Mouse (Mus musculus): ENCODE data around the gene Mblac1. TPM values are rescaled to one million over a fixed set of nuclear protein-coding genes. Genes with fewer than 3 reads are reported as not detected.

The Mblac1 gene
- total RNA-seq (2014; fragmentation: Nextera tagmentation) (1.7 and 2.1 TPM in 2 replicates), total RNA-seq (2017) (3.8 and 4.2 TPM in 2 replicates), polyA plus RNA-seq (2012) (2.5 TPM in 2 replicates)

- peaks cover 20% of the 10 kb centered on the region for H3K4me1 ChIP-seq (ENCODE audit: insufficient read depth, low read depth, low read length)
- ATAC-seq (ENCODE audit: extremely low read depth, insufficient number of reproducible peaks, low FRiP score, poor library complexity, severe bottlenecking), result peak; percentile 61
Measured at GRCm38 (mm10) chr5:138193771-138194727, at the start of gene Mblac1. TSS of gene Mblac1 (plus strand) at chr5:138194314.

DNA sequence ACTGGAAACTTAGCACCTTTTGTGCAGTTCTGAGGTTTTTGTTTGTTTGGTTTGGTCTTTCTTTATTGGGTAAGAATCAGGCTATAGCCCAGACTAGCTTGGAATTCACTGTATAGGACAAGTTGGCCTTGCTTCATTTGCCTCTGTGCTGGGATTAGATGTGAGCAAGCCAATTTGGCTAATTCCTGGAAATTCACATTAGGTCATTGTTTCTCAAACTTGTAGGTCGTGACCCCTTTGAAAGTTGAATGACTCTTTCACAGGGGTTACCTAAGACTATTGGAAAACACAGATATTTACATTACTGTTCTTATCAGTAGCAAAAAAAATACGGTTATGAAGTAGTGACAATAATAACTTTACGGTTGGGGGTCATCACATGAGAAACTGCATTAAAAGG is 39.7 kb upstream of the Mblac1 start:
- DNase-seq (ENCODE audit: low spot score) (no peak), ATAC-seq (ENCODE audit: extremely low read depth, insufficient number of reproducible peaks, low FRiP score, poor library complexity, severe bottlenecking) (no peak)
- peaks cover 17% of the 10 kb centered on the region for H3K4me1 ChIP-seq (ENCODE audit: insufficient read depth, low read depth, low read length)
- H3K4me3 ChIP-seq (ENCODE audit: low read depth, low read length), result peak overlapping the region; percentile 84; the same call in 1 of the 2 replicates
- no peaks in the 10 kb centered on the region for H3K27me3 ChIP-seq (ENCODE audit: insufficient read depth, low read length)
- TF ChIP-seq TAL1 (conservative IDR thresholded peaks at IDR 0.05; ENCODE audit: low read depth, low read length) (no peak), POLR2AphosphoS5 (IDR thresholded peaks at IDR 0.05; ENCODE audit: insufficient replicate concordance, low read depth, low read length) (no peak), GATA1 (IDR thresholded peaks at IDR 0.05; ENCODE audit: borderline replicate concordance, low read length) (no peak), CTCF (IDR thresholded peaks at IDR 0.05; ENCODE audit: low read depth, low read length) (no peak), GATA2 (IDR thresholded peaks at IDR 0.05; ENCODE audit: borderline replicate concordance, low read depth, low read length) (no peak)
- H3K9me3 ChIP-seq (replicated peaks), result no peaks in the 10 kb centered on the region
- peaks cover 38% of the 10 kb centered on the region for H3K36me3 ChIP-seq (replicated peaks)

More at GRCm38 (mm10) chr5:138193771-138194727, at the start of gene Mblac1:
- H3K36me3 ChIP-seq (replicated peaks), result peaks cover 45% of the 10 kb centered on the region
- H3K9me3 ChIP-seq (replicated peaks), result no peaks in the 10 kb centered on the region
- peak; percentile 50 for DNase-seq (ENCODE audit: low spot score)
- peak within 1 kb of the TSS; percentile 83 for H3K4me3 ChIP-seq (ENCODE audit: low read depth, low read length)
- peaks cover 7% of the 10 kb centered on the region; the same call in 1 of the 2 replicates for H3K27me3 ChIP-seq (ENCODE audit: insufficient read depth, low read length)
- TF ChIP-seq CTCF (IDR thresholded peaks at IDR 0.05; ENCODE audit: low read depth, low read length) (no peak), POLR2AphosphoS5 (IDR thresholded peaks at IDR 0.05; ENCODE audit: insufficient replicate concordance, low read depth, low read length) (peak; percentile 53; the same call in 1 of the 2 replicates), TAL1 (conservative IDR thresholded peaks at IDR 0.05; ENCODE audit: low read depth, low read length) (no peak), GATA1 (IDR thresholded peaks at IDR 0.05; ENCODE audit: borderline replicate concordance, low read length) (no peak), GATA2 (IDR thresholded peaks at IDR 0.05; ENCODE audit: borderline replicate concordance, low read depth, low read length) (no peak)

DNA sequence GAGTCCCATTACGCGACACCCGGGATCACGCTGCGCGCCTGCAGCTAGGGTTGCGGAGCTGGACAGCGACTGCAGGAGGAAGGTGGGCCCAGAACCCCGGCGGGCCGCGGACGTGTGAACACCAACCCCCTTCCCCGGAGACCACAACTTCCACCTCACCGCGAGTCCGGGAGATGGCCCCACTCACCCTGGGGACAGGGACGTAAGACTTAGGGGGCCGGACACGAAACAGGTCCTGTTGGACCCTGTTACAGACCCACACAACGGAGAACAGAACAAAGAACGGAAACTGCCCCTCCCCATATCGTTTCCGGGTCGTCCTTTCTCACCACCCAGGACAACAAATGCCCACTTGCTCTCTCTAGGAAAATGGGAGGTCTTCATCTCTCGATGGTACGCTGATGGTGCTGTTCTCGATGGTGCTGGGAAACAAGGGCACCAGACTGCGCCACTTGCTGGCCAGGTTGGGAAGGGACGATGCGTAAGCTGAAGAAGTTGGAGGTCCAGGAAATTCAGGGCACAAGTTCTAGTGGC is 38.6 kb upstream of the Mblac1 start, which contains the start of gene Zfp113:
TSS of gene Zfp113 (minus strand) at position 302 of the 534 bp plus-strand sequence.
- H3K4me1 ChIP-seq (ENCODE audit: insufficient read depth, low read depth, low read length), result peaks cover 22% of the 10 kb centered on the region
- ATAC-seq (ENCODE audit: extremely low read depth, insufficient number of reproducible peaks, low FRiP score, poor library complexity, severe bottlenecking) (peak; percentile 95), DNase-seq (ENCODE audit: low spot score) (peak; percentile 89)
- no peaks in the 10 kb centered on the region for H3K27me3 ChIP-seq (ENCODE audit: insufficient read depth, low read length)
- H3K9me3 ChIP-seq (replicated peaks), result no peaks in the 10 kb centered on the region
- TF ChIP-seq CTCF (IDR thresholded peaks at IDR 0.05; ENCODE audit: low read depth, low read length), result peak; percentile 67
- no peak for TF ChIP-seq GATA2 (IDR thresholded peaks at IDR 0.05; ENCODE audit: borderline replicate concordance, low read depth, low read length)
- no peak for TF ChIP-seq TAL1 (conservative IDR thresholded peaks at IDR 0.05; ENCODE audit: low read depth, low read length)
- TF ChIP-seq POLR2AphosphoS5 (IDR thresholded peaks at IDR 0.05; ENCODE audit: insufficient replicate concordance, low read depth, low read length), result no peak
- peak within 1 kb of the TSS; percentile 84 for H3K4me3 ChIP-seq (ENCODE audit: low read depth, low read length)
- peaks cover 33% of the 10 kb centered on the region for H3K36me3 ChIP-seq (replicated peaks)

- no peak for DNase-seq (ENCODE audit: low spot score)
- ATAC-seq (ENCODE audit: extremely low read depth, insufficient number of reproducible peaks, low FRiP score, poor library complexity, severe bottlenecking), result no peak
- Histone ChIP-seq H3K27me3 (ENCODE audit: insufficient read depth, low read length) (no peaks in the 10 kb centered on the region), H3K36me3 (replicated peaks) (peaks cover 34% of the 10 kb centered on the region), H3K4me3 (ENCODE audit: low read depth, low read length) (peak overlapping the region; percentile 85), H3K4me1 (ENCODE audit: insufficient read depth, low read depth, low read length) (peaks cover 49% of the 10 kb centered on the region), H3K9me3 (replicated peaks) (no peaks in the 10 kb centered on the region)
- TF ChIP-seq GATA2 (IDR thresholded peaks at IDR 0.05; ENCODE audit: borderline replicate concordance, low read depth, low read length) (no peak), POLR2AphosphoS5 (IDR thresholded peaks at IDR 0.05; ENCODE audit: insufficient replicate concordance, low read depth, low read length) (no peak), TAL1 (conservative IDR thresholded peaks at IDR 0.05; ENCODE audit: low read depth, low read length) (no peak), GATA1 (IDR thresholded peaks at IDR 0.05; ENCODE audit: borderline replicate concordance, low read length) (no peak), CTCF (IDR thresholded peaks at IDR 0.05; ENCODE audit: low read depth, low read length) (no peak)
Measured at GRCm38 (mm10) chr5:138160224-138160762, 33.8 kb upstream of the Mblac1 start.

- DNase-seq (ENCODE audit: low spot score) (peak; percentile 67), ATAC-seq (ENCODE audit: extremely low read depth, insufficient number of reproducible peaks, low FRiP score, poor library complexity, severe bottlenecking) (peak; percentile 87)
- H3K4me3 ChIP-seq (ENCODE audit: low read depth, low read length), result peak within 1 kb of the TSS; percentile 85
- no peaks in the 10 kb centered on the region for H3K9me3 ChIP-seq (replicated peaks)
- no peaks in the 10 kb centered on the region for H3K27me3 ChIP-seq (ENCODE audit: insufficient read depth, low read length)
- H3K4me1 ChIP-seq (ENCODE audit: insufficient read depth, low read depth, low read length), result peaks cover 53% of the 10 kb centered on the region
- H3K36me3 ChIP-seq (replicated peaks), result peaks cover 42% of the 10 kb centered on the region
- no peak for TF ChIP-seq POLR2AphosphoS5 (IDR thresholded peaks at IDR 0.05; ENCODE audit: insufficient replicate concordance, low read depth, low read length)
- no peak for TF ChIP-seq TAL1 (conservative IDR thresholded peaks at IDR 0.05; ENCODE audit: low read depth, low read length)
- TF ChIP-seq CTCF (IDR thresholded peaks at IDR 0.05; ENCODE audit: low read depth, low read length), result no peak
- no peak for TF ChIP-seq GATA2 (IDR thresholded peaks at IDR 0.05; ENCODE audit: borderline replicate concordance, low read depth, low read length)
Measured at GRCm38 (mm10) chr5:138160842-138161665, 33.1 kb upstream of the Mblac1 start, which contains the start of gene Cops6. TSS of gene Cops6 (plus strand) at chr5:138161071.
